14 mouse cellular contexts compared by ENCODE assay signal in genomic region chr15:86415951-86416350, GRCm38 (mm10).
DNase-seq lines count a peak whose midpoint lies in the region; ATAC-seq and TF ChIP-seq lines count a peak whose summit lies in the region.
"Had no signal": no experiment of that assay in that cellular context is flagged by ENCODE, and none has a peak within 500 bp of the region (broad histone marks: within the 10 kb centered on the region; RNA-seq: fewer than 3 reads in every experiment).

No protein-coding gene starts in this region.

- TF ChIP-seq POLR2A in brain, embryonic 14.5 days (IDR thresholded peaks at IDR 0.05; ENCODE audit: borderline replicate concordance, extremely low read depth, insufficient read depth, insufficient read length, poor library complexity, severe bottlenecking), result no peak

- H3K4me3 ChIP-seq in forebrain, embryonic 14.5 days (ENCODE audit: low read depth, low read length), result no peak overlapping the region
- H3K4me3 ChIP-seq in hindbrain, embryonic 15.5 days, result no peak overlapping the region
- no peak overlapping the region for H3K4me3 ChIP-seq in neural tube, embryonic 12.5 days
- H3K4me3 ChIP-seq: heart, embryonic 13.5 days; limb, embryonic 12.5 days; liver, embryonic 15.5 days had no signal

- H3K4me2 ChIP-seq in forebrain, embryonic 14.5 days (ENCODE audit: low read length), result peak overlapping the region; percentile 23; the same call in 1 of the 2 replicates
- no peak overlapping the region for H3K4me2 ChIP-seq in hindbrain, embryonic 15.5 days
- H3K4me2 ChIP-seq in neural tube, embryonic 12.5 days (replicated peaks), result 0 out of 2 replicates have a peak overlapping the region, but pooled peaks have one; percentile 5
- H3K4me2 ChIP-seq: heart, embryonic 13.5 days; limb, embryonic 12.5 days; liver, embryonic 15.5 days had no signal

- TF ChIP-seq CTCF in brain, embryonic 14.5 days (IDR thresholded peaks at IDR 0.05; ENCODE audit: borderline replicate concordance, extremely low read depth, insufficient read depth, insufficient read length), result no peak

- no peaks in the 10 kb centered on the region; the same call in 1 of the 2 replicates for H3K27me3 ChIP-seq in forebrain, embryonic 14.5 days (replicated peaks; ENCODE audit: control insufficient read depth, insufficient read depth, low read length)
- no peaks in the 10 kb centered on the region for H3K27me3 ChIP-seq in hindbrain, embryonic 15.5 days
- H3K27me3 ChIP-seq in neural tube, embryonic 12.5 days (replicated peaks), result 0 out of 2 replicates have a peak, but pooled peaks cover 5% of the 10 kb centered on the region
- H3K27me3 ChIP-seq: limb, embryonic 12.5 days; liver, embryonic 15.5 days had no signal

- WGBS in forebrain, embryonic 14.5 days, result 4% methylated on average over 6 of the region's 6 CpGs
- 11% methylated on average over 6 of the region's 6 CpGs for whole genome bisulfite sequencing in hindbrain, embryonic 15.5 days
- WGBS in neural tube, embryonic 12.5 days, result 25% methylated on average over 6 of the region's 6 CpGs

- peak; percentile 91 for DNase-seq in brain, embryonic 14.5 days (ENCODE audit: low read depth)
- peak; percentile 75 for DNase-seq in forebrain, embryonic 14.5 days (ENCODE audit: low spot score)
- no peak for DNase-seq in cerebellum, adult 9-10 months
- DNase-seq: cerebellum, adult 11-12 months; kidney, adult 2 months; lung, postnatal 14 days; right cerebral cortex, postnatal 14 days had no signal

- no peaks in the 10 kb centered on the region for H3K9me3 ChIP-seq in forebrain, embryonic 14.5 days (replicated peaks; ENCODE audit: control insufficient read depth, low read length)
- H3K9me3 ChIP-seq in hindbrain, embryonic 15.5 days, result no peaks in the 10 kb centered on the region
- no peaks in the 10 kb centered on the region for H3K9me3 ChIP-seq in neural tube, embryonic 12.5 days
- H3K9me3 ChIP-seq: heart, embryonic 13.5 days; limb, embryonic 12.5 days; liver, embryonic 15.5 days had no signal

- ATAC-seq in forebrain, embryonic 14.5 days, result peak; percentile 69
- ATAC-seq in hindbrain, embryonic 15.5 days (ENCODE audit: low FRiP score, low read depth), result no peak
- 0 out of 2 replicates have a peak, but pooled peaks have one; percentile 23 for ATAC-seq in neural tube, embryonic 12.5 days (ENCODE audit: low FRiP score, low read depth)
- ATAC-seq in granulocyte monocyte progenitor cell, adult 5-6 weeks (replicated peaks; ENCODE audit: poor library complexity, severe bottlenecking), result no peak
- ATAC-seq in activated CD4-positive, CD25-positive, alpha-beta regulatory T cell, adult 4 months, result no peak

- no peak overlapping the region for H3K9ac ChIP-seq in forebrain, embryonic 14.5 days (ENCODE audit: low read length)
- no peak overlapping the region for H3K9ac ChIP-seq in hindbrain, embryonic 15.5 days
- H3K9ac ChIP-seq in neural tube, embryonic 12.5 days, result no peak overlapping the region
- H3K9ac ChIP-seq: heart, embryonic 13.5 days; limb, embryonic 12.5 days; liver, embryonic 15.5 days had no signal

- H3K4me1 ChIP-seq in forebrain, embryonic 14.5 days (ENCODE audit: control insufficient read depth, insufficient read depth, low read length), result peaks cover 46% of the 10 kb centered on the region
- H3K4me1 ChIP-seq in hindbrain, embryonic 15.5 days (replicated peaks), result peaks cover 51% of the 10 kb centered on the region
- H3K4me1 ChIP-seq in neural tube, embryonic 12.5 days, result peaks cover 31% of the 10 kb centered on the region
- H3K4me1 ChIP-seq: heart, embryonic 13.5 days had no signal

- H3K27ac ChIP-seq in forebrain, embryonic 14.5 days (ENCODE audit: low read depth, low read length), result peak overlapping the region; percentile 55; the same call in 1 of the 2 replicates
- peak overlapping the region; percentile 63 for H3K27ac ChIP-seq in hindbrain, embryonic 15.5 days (replicated peaks)
- H3K27ac ChIP-seq in neural tube, embryonic 12.5 days, result 0 out of 2 replicates have a peak overlapping the region, but pooled peaks have one; percentile 16
- H3K27ac ChIP-seq: heart, embryonic 13.5 days; limb, embryonic 12.5 days; liver, embryonic 15.5 days had no signal

- no peaks in the 10 kb centered on the region for H3K36me3 ChIP-seq in forebrain, embryonic 14.5 days (ENCODE audit: control insufficient read depth, insufficient read depth, low read length)
- no peaks in the 10 kb centered on the region for H3K36me3 ChIP-seq in hindbrain, embryonic 15.5 days
- no peaks in the 10 kb centered on the region for H3K36me3 ChIP-seq in neural tube, embryonic 12.5 days
- H3K36me3 ChIP-seq: heart, embryonic 13.5 days; limb, embryonic 12.5 days; liver, embryonic 15.5 days had no signal

Comparison
In these comparisons a context has a peak if more than half of its experiments do, and no peak if none do; other contexts are left out.
1. ATAC-seq: peak in forebrain, embryonic 14.5 days (single experiment) and neural tube, embryonic 12.5 days (single experiment); none in hindbrain, embryonic 15.5 days (single experiment), granulocyte monocyte progenitor cell, adult 5-6 weeks (single experiment) and activated CD4-positive, CD25-positive, alpha-beta regulatory T cell, adult 4 months (single experiment).
2. Peak in every context shown above with its lines, with median percentiles within 50 percentile points of each other: H3K27ac ChIP-seq.